In genomic region chr10:108403366-108403865, GRCm38 (mm10) we compare ENCODE assay signal across 25 mouse cellular contexts.
A peak's percentile ranks its signal among the peaks of the same experiment; 100 is the strongest.
DNase-seq lines count a peak whose midpoint lies in the region; ATAC-seq lines count a peak whose summit lies in the region.
"Had no signal": no experiment of that assay in that cellular context is flagged by ENCODE, and none has a peak within 500 bp of the region (broad histone marks: within the 10 kb centered on the region; RNA-seq: fewer than 3 reads in every experiment).

No protein-coding gene starts in this region.

- no peak overlapping the region for H3K4me3 ChIP-seq in heart, embryonic 10.5 days
- H3K4me3 ChIP-seq in liver, embryonic 15.5 days (replicated peaks), result no peak overlapping the region
- H3K4me3 ChIP-seq in liver, embryonic 12.5 days, result no peak overlapping the region
- no peak overlapping the region for H3K4me3 ChIP-seq in midbrain, embryonic 11.5 days (ENCODE audit: low read depth, low read length)
- no peak overlapping the region for H3K4me3 ChIP-seq in midbrain, embryonic 14.5 days (replicated peaks; ENCODE audit: low read depth, low read length)
- H3K4me3 ChIP-seq: forebrain, embryonic 10.5 days; hindbrain, embryonic 13.5 days; limb, embryonic 12.5 days had no signal

- no peak for DNase-seq in heart, embryonic 10.5 days (ENCODE audit: low spot score)
- DNase-seq in heart, postnatal 10 days, result no peak
- peak; percentile 61 for DNase-seq in midbrain, embryonic 11.5 days (ENCODE audit: low spot score, missing footprints)
- no peak for DNase-seq in midbrain, embryonic 14.5 days
- no peak for DNase-seq in right cerebral cortex, postnatal 10 days (ENCODE audit: low spot score in 2 of 2)
- no peak for DNase-seq in left cerebral cortex, postnatal 4 days
- DNase-seq: adrenal gland, adult 8-10 months; cerebellum, adult 11-12 months; cerebellum, postnatal 14 days; gastrocnemius, postnatal 10 days; heart, adult 18-20 months; heart, postnatal 36 days; right cerebral cortex, adult 18-20 months had no signal

- no peaks in the 10 kb centered on the region for H3K27me3 ChIP-seq in heart, embryonic 10.5 days (ENCODE audit: insufficient read depth, poor library complexity, severe bottlenecking)
- H3K27me3 ChIP-seq in liver, embryonic 15.5 days, result no peaks in the 10 kb centered on the region
- H3K27me3 ChIP-seq in liver, embryonic 12.5 days (replicated peaks), result no peaks in the 10 kb centered on the region
- H3K27me3 ChIP-seq in midbrain, embryonic 11.5 days (ENCODE audit: control insufficient read depth, insufficient read depth, low read length), result no peaks in the 10 kb centered on the region
- H3K27me3 ChIP-seq in midbrain, embryonic 14.5 days (ENCODE audit: control insufficient read depth, insufficient read depth, low read length), result no peaks in the 10 kb centered on the region
- H3K27me3 ChIP-seq: hindbrain, embryonic 13.5 days; limb, embryonic 12.5 days; Patski had no signal

- H3K9ac ChIP-seq in liver, embryonic 15.5 days, result no peak overlapping the region
- no peak overlapping the region for H3K9ac ChIP-seq in liver, embryonic 12.5 days
- H3K9ac ChIP-seq in midbrain, embryonic 11.5 days (ENCODE audit: low read length), result no peak overlapping the region
- H3K9ac ChIP-seq in midbrain, embryonic 14.5 days (replicated peaks; ENCODE audit: low read length), result no peak overlapping the region
- H3K9ac ChIP-seq: hindbrain, embryonic 13.5 days; limb, embryonic 12.5 days; liver, embryonic 14.5 days had no signal

- 96% methylated on average over 4 of the region's 4 CpGs for WGBS in heart, embryonic 10.5 days
- 78% methylated on average over 4 of the region's 4 CpGs for WGBS in liver, embryonic 15.5 days (ENCODE audit: insufficient replicate concordance)
- WGBS in liver, embryonic 12.5 days (ENCODE audit: insufficient replicate concordance), result 87% methylated on average over 4 of the region's 4 CpGs
- 96% methylated on average over 4 of the region's 4 CpGs for WGBS in midbrain, embryonic 11.5 days
- 92% methylated on average over 4 of the region's 4 CpGs for WGBS in midbrain, embryonic 14.5 days

- ATAC-seq in liver, embryonic 15.5 days (ENCODE audit: insufficient read depth), result no peak
- ATAC-seq in liver, embryonic 12.5 days, result no peak
- ATAC-seq in midbrain, embryonic 11.5 days (ENCODE audit: low FRiP score), result no peak
- no peak for ATAC-seq in midbrain, embryonic 14.5 days (ENCODE audit: low FRiP score, low TSS enrichment)
- ATAC-seq: activated CD4-positive, CD25-positive, alpha-beta regulatory T cell, adult 4 months; forebrain, embryonic 16.5 days; Patski had no signal

- no peaks in the 10 kb centered on the region for H3K36me3 ChIP-seq in heart, embryonic 10.5 days
- H3K36me3 ChIP-seq in liver, embryonic 15.5 days (replicated peaks), result no peaks in the 10 kb centered on the region
- no peaks in the 10 kb centered on the region for H3K36me3 ChIP-seq in liver, embryonic 12.5 days
- no peaks in the 10 kb centered on the region for H3K36me3 ChIP-seq in midbrain, embryonic 11.5 days (ENCODE audit: control insufficient read depth, insufficient read depth, low read length)
- no peaks in the 10 kb centered on the region for H3K36me3 ChIP-seq in midbrain, embryonic 14.5 days (ENCODE audit: control insufficient read depth, insufficient read depth, low read length)
- H3K36me3 ChIP-seq: forebrain, embryonic 10.5 days; hindbrain, embryonic 13.5 days; limb, embryonic 12.5 days had no signal

- H3K4me1 ChIP-seq in heart, embryonic 10.5 days, result peaks cover 57% of the 10 kb centered on the region
- peaks cover 10% of the 10 kb centered on the region; the same call in 1 of the 2 replicates for H3K4me1 ChIP-seq in liver, embryonic 15.5 days (replicated peaks)
- H3K4me1 ChIP-seq in liver, embryonic 12.5 days, result 0 out of 2 replicates have a peak, but pooled peaks cover 9% of the 10 kb centered on the region
- H3K4me1 ChIP-seq in midbrain, embryonic 11.5 days (ENCODE audit: control insufficient read depth, insufficient read depth, low read length), result no peaks in the 10 kb centered on the region
- H3K4me1 ChIP-seq in midbrain, embryonic 14.5 days (ENCODE audit: control insufficient read depth, insufficient read depth, low read length), result no peaks in the 10 kb centered on the region

- H3K27ac ChIP-seq in heart, embryonic 10.5 days, result 0 out of 2 replicates have a peak overlapping the region, but pooled peaks have one; percentile 9
- peak overlapping the region; percentile 51; the same call in 1 of the 2 replicates for H3K27ac ChIP-seq in liver, embryonic 15.5 days (replicated peaks)
- no peak overlapping the region for H3K27ac ChIP-seq in liver, embryonic 12.5 days
- H3K27ac ChIP-seq in midbrain, embryonic 11.5 days (ENCODE audit: low read depth, low read length), result no peak overlapping the region
- H3K27ac ChIP-seq in midbrain, embryonic 14.5 days (replicated peaks; ENCODE audit: low read depth, low read length), result no peak overlapping the region
- H3K27ac ChIP-seq: forebrain, embryonic 10.5 days; hindbrain, embryonic 13.5 days; kidney, postnatal 0 days; limb, embryonic 12.5 days; liver, embryonic 14.5 days; macrophage had no signal

- H3K4me2 ChIP-seq in liver, embryonic 15.5 days, result no peak overlapping the region
- no peak overlapping the region for H3K4me2 ChIP-seq in liver, embryonic 12.5 days
- H3K4me2 ChIP-seq in midbrain, embryonic 11.5 days, result no peak overlapping the region
- no peak overlapping the region for H3K4me2 ChIP-seq in midbrain, embryonic 14.5 days (ENCODE audit: low read length)
- H3K4me2 ChIP-seq: hindbrain, embryonic 13.5 days; limb, embryonic 12.5 days had no signal

- intact Hi-C loops in heart, postnatal 10 days (cut with DNase I), result no loop called here
- intact Hi-C loops in left cerebral cortex, postnatal 4 days (cut with DNase I), result no loop called here

- H3K9me3 ChIP-seq in heart, embryonic 10.5 days, result no peaks in the 10 kb centered on the region
- no peaks in the 10 kb centered on the region for H3K9me3 ChIP-seq in liver, embryonic 15.5 days (replicated peaks)
- no peaks in the 10 kb centered on the region for H3K9me3 ChIP-seq in liver, embryonic 12.5 days (replicated peaks)
- no peaks in the 10 kb centered on the region for H3K9me3 ChIP-seq in midbrain, embryonic 11.5 days (ENCODE audit: control insufficient read depth, low read length)
- H3K9me3 ChIP-seq in midbrain, embryonic 14.5 days (ENCODE audit: control insufficient read depth, low read length), result no peaks in the 10 kb centered on the region
- H3K9me3 ChIP-seq: forebrain, embryonic 10.5 days; G1E; hindbrain, embryonic 13.5 days; limb, embryonic 12.5 days had no signal

Comparison
In these comparisons a context has a peak if more than half of its experiments do, and no peak if none do; other contexts are left out.
1. H3K27ac ChIP-seq: peak in heart, embryonic 10.5 days (single experiment) and liver, embryonic 15.5 days (single experiment); none in liver, embryonic 12.5 days (single experiment), midbrain, embryonic 11.5 days (single experiment) and midbrain, embryonic 14.5 days (single experiment).